Mouse (Mus musculus) ES-E14 (cell line): ENCODE results near the gene Zbtb20.

Source experiments
- CHD2 ChIP-seq: IDR thresholded peaks from 2 replicates; pipeline ENCODE4 v1.6.1; 2014; ENCODE audit warnings: mild to moderate bottlenecking, low read depth, low read length, inconsistent platforms
- HCFC1 ChIP-seq: IDR thresholded peaks from 2 replicates; pipeline ENCODE4 v1.6.1; 2012; ENCODE audit warnings: low read length, inconsistent platforms, borderline replicate concordance; ENCODE audit not compliant: insufficient read depth
- MAFK ChIP-seq: IDR thresholded peaks from 2 replicates; pipeline ENCODE4 v1.6.1; 2014; ENCODE audit warnings: mild to moderate bottlenecking, low read depth, low read length, inconsistent platforms; ENCODE audit not compliant: insufficient read depth
- ZNF384 ChIP-seq: IDR thresholded peaks from 2 replicates; pipeline ENCODE4 v1.6.1; 2012; ENCODE audit warnings: low read depth, low read length, inconsistent platforms

DNA sequence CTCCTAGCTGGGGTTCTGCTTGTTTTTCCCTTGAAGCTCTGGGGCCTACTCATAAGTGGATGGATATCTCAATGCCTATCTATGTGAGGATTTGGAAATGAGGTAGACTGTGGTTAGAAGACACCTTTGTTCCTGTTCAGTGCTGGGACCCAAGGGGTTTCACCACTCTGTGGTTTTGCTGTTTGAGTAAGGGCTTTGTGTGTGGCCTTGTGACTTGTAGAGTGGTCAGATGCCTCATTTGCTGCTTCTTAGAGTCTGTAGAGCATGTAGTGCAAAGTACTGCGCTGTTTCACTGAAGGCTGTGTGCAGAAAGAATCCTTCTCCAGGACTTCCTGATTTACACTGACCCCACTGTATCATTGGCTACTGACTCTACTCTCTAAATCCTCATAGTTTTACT lies 314.7 kb downstream of the Zbtb20 start:
- no peak for TF ChIP-seq CHD2
- no peak for TF ChIP-seq MAFK
- no peak for TF ChIP-seq HCFC1
- no peak for TF ChIP-seq ZNF384
